Mouse (Mus musculus) ES-E14 (cell line): ENCODE measurements at regions not wholly inside any gene's neighbourhood (a gene's known extent, or its start where the extent isn't known, plus 50 kb on each side); places are given as distances from the start of the nearest gene placed in this dataset.

Experiments used
- HCFC1 ChIP-seq: IDR thresholded peaks from 2 replicates; pipeline ENCODE4 v1.6.1; 2012; ENCODE audit warnings: low read length, inconsistent platforms, borderline replicate concordance; ENCODE audit not compliant: insufficient read depth
- ZNF384 ChIP-seq: IDR thresholded peaks from 2 replicates; pipeline ENCODE4 v1.6.1; 2012; ENCODE audit warnings: low read depth, low read length, inconsistent platforms

- TF ChIP-seq ZNF384 = no peak
- no peak for TF ChIP-seq HCFC1
Measured at GRCm38 (mm10) chr8:5756366-5756765, 651.2 kb upstream of the Slc10a2 start.
